Mouse (Mus musculus) small intestine, adult 2 months (tissue): Measurements from ENCODE around the gene Stxbp5l.

Experiments used
- CTCF ChIP-seq: fragments of 200-500 bp; IDR thresholded peaks from 2 replicates; pipeline ENCODE4 v1.5.1; 2012; ENCODE audit warnings: low read depth, mild to moderate bottlenecking, control low read depth, inconsistent platforms, low read length, moderate library complexity, mixed read lengths; ENCODE audit not compliant: insufficient replicate concordance, insufficient read length; ENCODE audit errors: extremely low read depth
- POLR2A ChIP-seq: fragments of 200-500 bp; IDR thresholded peaks from 2 replicates; pipeline ENCODE4 v1.6.1; 2012; ENCODE audit warnings: low read depth, mild to moderate bottlenecking, control low read depth, inconsistent platforms, low read length, moderate library complexity

DNA sequence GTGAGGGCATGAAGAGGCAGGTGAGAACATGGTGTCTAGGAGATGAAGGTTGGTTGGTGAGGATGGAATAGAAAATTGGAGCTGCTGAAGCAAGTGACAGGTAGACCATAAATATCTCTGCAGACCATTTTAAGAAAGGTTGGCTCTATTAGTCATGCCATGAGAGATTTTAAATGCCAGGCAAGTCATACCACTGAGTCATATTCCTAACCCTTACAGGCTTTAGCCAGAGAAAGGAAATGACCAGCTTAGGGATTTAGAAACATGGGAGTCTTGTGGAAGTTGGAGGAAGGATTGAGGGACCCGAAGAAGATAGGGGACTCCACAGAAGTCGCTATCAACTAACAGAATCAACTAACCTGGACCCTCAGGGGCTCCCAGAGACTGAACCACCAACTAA is 35.8 kb upstream of the Stxbp5l start:
- no peak for TF ChIP-seq CTCF
- TF ChIP-seq POLR2A: no peak
